Mouse (Mus musculus): ENCODE results near the gene Rsrc2. TPM values are rescaled to one million over a fixed set of nuclear protein-coding genes. Genes with fewer than 3 reads are reported as not detected.

The Rsrc2 gene
- total RNA-seq, 2 experiments from 2014 or later, result 45.9 to 47.3 TPM

GRCm38 (mm10) chr5:123700625-123701024 is 48.6 kb downstream of the Rsrc2 start:
- DNase-seq (ENCODE audit: low spot score), result peak; percentile 68
- intact Hi-C loops (cut with DNase I), result loop anchor here (1.0 kb wide), 1 partner anchor 74 kb away; no protein-coding TSS in a partner anchor

- intact Hi-C loops (cut with DNase I), result loop anchor here (2.0 kb wide), 1 partner anchor 14 kb away; the partner anchor contains the start of gene Clip1
- peak; percentile 20 for DNase-seq (ENCODE audit: low spot score)
Measured at GRCm38 (mm10) chr5:123699198-123699597, 50.0 kb downstream of the Rsrc2 start.

DNA sequence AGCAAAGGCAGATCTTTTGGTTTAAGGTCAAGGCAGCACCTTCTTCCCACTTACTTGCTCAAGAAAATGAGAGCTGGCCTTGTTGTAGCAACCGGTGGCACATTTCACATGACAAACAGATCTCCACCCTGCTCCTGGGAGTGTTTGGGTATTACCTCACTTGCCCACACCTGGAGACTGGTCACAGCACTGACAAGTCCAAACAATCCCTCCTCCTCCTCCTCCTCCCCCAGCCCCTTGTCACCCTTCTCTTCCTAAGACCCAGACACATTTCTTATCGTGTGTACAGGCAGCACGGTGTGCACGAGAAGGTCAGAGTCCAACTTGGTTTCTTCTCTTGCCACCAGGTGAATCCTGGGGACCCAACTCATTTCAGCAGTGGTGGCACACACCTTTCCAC is 52.3 kb downstream of the Rsrc2 start:
- intact Hi-C loops (cut with DNase I), result no loop called here

GRCm38 (mm10) chr5:123696244-123696643 is 53.0 kb downstream of the Rsrc2 start:
- intact Hi-C loops (cut with DNase I), result no loop called here
- no peak for DNase-seq (ENCODE audit: low spot score)

More for the DNA sequence above, 52.3 kb downstream of the Rsrc2 start:
- no peak for DNase-seq (ENCODE audit: low spot score)

DNA sequence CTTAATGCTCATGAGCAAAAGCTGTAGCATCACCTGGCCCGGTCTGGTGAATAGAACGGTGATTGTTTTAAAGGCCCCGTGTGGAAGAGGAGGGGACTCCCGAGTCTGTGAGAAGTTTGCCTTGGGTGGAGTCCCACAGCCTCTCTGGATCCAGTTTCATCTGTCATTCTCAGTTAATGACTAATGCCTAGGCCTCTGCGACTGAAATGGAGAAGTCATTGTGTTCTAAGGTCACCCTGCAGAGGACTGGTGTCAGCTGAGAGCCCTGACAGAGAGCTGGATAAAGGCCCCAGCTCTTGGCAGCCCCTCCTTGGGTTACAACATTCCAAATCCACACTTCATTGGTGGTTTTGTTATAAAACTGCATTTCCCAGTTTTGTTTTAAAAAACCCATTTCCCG is 54.7 kb downstream of the Rsrc2 start:
- peak; percentile 55 for DNase-seq (ENCODE audit: low spot score)
- intact Hi-C loops (cut with DNase I), result no loop called here

DNA sequence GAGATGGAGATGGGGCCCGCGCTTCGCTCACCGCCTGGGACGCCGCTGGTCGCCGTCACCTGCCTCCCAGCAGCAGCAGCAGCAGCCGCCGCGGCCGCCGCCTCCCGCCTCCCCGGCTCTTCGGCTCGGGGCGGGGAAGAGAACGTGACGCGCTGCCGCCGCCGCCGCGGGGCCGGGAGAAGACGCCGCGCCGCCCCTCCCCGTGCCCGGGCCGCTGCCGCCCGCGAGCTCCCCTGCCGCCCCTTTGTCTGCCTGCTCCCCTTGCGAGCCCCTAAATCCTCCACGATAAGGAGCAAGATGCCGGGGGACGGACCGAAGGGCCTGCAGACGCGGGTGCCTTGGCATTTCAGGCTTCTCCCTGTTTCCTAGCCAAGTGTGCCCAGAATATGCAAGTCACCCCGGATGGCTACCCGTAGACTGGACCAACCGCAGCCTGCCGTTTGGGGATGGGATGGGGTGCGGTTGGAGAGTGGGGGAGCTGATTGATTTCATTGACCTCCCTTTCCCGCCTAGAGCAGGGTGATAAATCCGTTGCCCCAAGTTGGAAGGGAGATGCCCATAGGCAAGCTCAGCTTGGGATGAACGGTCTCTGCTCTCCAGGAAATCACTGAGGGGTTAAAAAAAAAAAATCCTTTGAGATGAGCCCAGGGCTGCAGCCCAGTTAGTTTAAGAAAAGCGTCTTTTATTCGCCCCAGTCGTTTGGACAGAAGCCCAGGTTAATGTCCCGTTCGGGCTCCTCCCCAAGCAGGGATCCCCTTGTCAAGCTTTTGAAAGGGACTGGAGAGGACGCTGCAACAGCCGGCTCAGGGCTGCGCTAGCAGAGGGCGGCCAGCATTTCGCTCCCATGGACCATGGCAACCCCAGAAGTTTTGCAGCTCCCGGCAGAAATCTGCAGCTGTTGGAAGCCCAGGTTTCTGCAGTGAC is 64.7 kb downstream of the Rsrc2 start, which contains the start of gene Clip1:
Clip1 (minus strand) TSS at position 398 of the 924 bp plus-strand sequence.
- intact Hi-C loops (cut with DNase I), result loop anchor here (2.0 kb wide), 1 partner anchor 14 kb away; no protein-coding TSS in a partner anchor

DNA sequence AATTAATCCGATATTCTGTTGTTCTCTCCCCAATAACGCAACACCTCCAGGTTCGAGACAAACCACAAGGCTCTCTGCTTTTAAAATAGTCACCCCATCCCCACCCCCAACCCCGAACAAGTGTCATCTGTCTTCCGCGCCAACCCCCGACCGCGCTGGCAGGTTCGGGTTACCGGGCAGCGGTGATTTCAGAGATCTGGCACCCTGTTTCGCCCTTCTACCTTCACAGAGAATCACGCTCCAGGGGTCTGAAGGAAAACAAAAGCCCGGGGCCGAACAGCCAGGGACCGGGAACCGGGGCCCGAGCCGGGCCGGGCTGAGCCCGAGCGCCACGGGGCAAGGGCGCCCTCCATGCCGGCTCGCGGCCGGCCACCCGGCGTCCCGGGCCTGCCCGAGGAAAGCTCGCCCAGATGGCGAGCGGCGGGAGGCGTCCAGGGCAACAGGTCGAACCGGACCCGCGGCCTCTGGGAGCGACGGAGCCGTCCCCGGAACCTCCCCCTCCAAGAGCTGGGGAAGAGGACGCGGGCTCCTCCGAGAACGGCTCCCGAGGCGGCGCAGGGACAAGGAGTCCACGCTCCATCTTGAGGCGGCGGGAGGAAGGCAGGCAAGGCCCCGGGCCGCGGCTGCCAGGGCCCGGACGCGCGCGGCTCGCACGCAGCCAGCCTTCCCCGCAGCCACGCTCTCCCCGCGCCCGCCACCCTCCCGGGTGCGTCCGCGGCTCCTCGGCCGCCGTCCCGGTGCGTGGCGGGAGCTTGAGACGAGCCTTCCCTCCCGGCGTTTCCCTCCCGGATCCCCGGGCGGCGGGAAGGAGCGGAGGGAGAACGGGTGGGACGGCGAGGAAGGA is 65.6 kb downstream of the Rsrc2 start:
- DNase-seq (ENCODE audit: low spot score), result peak; percentile 33
- intact Hi-C loops (cut with DNase I), result loop anchor here (2.0 kb wide), 2 partner anchors 15 to 23 kb away; no protein-coding TSS in a partner anchor

More for the DNA sequence above, 64.7 kb downstream of the Rsrc2 start, which contains the start of gene Clip1:
- DNase-seq (ENCODE audit: low spot score), result peak; percentile 56

DNA sequence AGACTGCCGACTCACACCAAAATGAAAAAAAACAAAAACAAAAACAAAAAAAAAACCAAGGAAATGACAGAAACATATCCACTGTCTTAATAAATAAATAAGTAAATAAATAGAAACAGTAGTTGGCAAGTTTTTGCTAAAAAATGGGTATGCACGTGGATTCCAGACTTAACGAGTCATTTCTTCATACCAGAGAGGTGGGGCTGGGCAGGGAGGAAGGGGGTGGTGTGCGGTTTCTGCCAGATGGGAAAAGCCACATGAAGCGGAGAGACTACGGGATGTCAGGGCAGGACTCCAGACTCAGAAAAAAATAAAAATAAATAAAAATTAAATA is 66.2 kb downstream of the Rsrc2 start:
- intact Hi-C loops (cut with DNase I), result loop anchor here (2.0 kb wide), 1 partner anchor 22 kb away; no protein-coding TSS in a partner anchor
- peak; percentile 33 for DNase-seq (ENCODE audit: low spot score)

DNA sequence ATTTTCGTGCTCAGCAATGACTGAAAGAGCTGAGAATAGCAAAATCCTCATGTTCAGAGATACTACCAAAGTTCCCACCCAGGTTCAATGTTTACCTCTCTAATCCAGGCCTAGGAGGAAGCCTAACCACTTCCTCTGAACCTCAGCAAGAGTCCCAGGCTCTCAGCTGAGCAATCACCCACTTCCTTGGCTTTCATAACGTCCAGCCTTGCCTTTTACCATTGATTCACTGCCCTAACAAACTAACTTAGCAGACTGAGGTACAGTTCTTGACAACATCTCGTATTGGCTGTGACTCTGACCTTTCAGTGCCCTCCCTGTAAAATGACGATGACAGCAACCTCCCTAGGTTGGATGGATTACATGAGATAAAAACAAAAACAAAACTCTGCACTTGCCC is 66.8 kb downstream of the Rsrc2 start:
- no peak for DNase-seq (ENCODE audit: low spot score)
- intact Hi-C loops (cut with DNase I), result loop anchor here (2.0 kb wide), 1 partner anchor 22 kb away; no protein-coding TSS in a partner anchor

DNA sequence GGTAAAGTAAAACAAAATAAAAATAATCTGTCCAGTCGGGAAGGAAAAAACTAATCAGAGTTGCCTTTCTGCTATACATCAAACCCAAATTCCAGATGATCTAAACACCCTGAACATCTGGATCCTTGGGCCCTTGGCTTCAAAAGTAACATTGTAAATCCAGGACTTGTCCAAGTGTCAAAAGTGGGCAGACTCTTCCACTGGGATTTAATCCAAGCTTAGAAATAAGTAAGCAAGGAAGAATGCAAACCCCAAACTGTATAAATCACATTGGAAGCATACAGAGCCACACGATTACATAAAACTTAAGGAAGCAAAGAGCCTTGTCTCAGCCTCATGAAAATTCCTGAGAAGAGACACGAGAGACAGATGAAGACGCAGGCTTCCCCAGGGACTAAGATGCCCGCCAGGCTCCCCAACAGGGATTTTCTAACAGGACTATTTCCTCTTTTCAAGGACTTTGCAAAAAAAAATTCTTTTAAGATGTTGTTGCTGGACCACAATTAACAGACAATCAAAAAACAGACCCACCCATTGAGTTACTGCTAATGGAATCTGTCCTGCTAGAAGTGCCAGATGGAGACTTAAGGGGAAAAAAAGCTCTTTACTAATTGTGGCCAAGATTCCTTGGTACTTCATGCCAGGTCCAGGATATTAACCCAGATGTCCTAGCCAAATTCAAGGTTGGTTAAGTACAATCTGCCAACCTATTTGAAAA is 69.5 kb downstream of the Rsrc2 start:
- intact Hi-C loops (cut with DNase I), result no loop called here
- peak; percentile 24 for DNase-seq (ENCODE audit: low spot score)

DNA sequence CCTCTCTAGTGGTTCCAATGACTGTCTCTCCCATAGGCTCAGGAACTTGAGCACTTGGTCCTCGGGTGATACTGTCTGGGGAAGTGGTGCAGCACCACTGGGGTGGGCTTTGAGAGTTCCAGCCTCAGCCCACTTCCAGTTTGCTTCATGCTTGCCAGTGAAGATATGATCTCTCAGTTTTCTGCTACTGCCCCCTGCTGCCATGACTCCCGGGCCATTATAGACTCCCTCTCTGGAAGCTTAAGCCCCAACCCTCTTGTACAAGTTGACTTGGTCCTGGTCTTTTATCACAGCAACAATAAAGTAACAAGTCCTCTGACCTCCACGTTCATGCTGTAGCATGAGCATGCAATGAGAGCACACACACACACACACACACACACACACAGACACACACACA is 70.1 kb downstream of the Rsrc2 start:
- no peak for DNase-seq (ENCODE audit: low spot score)
- intact Hi-C loops (cut with DNase I), result no loop called here

Other genes starting within 250 kb of the Rsrc2 start
- not detected for gene B3gnt4, start 239.0 kb downstream of the Rsrc2 start, total RNA-seq (2021)
- 10 to 100 TPM; 64.4 to 71.1 TPM for gene Diablo, start 225.2 kb downstream of the Rsrc2 start, total RNA-seq (2021)
- gene Gm49027, start 223.9 kb downstream of the Rsrc2 start, total RNA-seq (2021), result not detected
- gene Vps33a, start 176.4 kb downstream of the Rsrc2 start, total RNA-seq (2021), result 10 to 100 TPM; 24.8 to 34.0 TPM
- 100 to 1,000 TPM; 135 to 152 TPM for gene Clip1, start 64.8 kb downstream of the Rsrc2 start, total RNA-seq (2021)
- 10 to 100 TPM; 23.2 to 25.1 TPM for gene Zcchc8, start 28.3 kb downstream of the Rsrc2 start, total RNA-seq (2021)
- under 1 TPM; 0.56 to 0.86 TPM for gene Kntc1, start 302 bp upstream of the Rsrc2 start, total RNA-seq (2021)
- gene Hcar2, start 116.1 kb upstream of the Rsrc2 start, total RNA-seq (2021), result under 1 TPM; 0.13 to 0.25 TPM
- gene Hcar1, start 130.6 kb upstream of the Rsrc2 start, total RNA-seq (2021), result under 1 TPM; 0.49 to 0.81 TPM
- gene Denr, start 157.8 kb upstream of the Rsrc2 start, total RNA-seq (2021), result 10 to 100 TPM; 48.0 to 48.9 TPM
- under 1 TPM in 1 of 2 experiments, not detected in 1; 0.50 TPM for gene Gm43518, start 178.0 kb upstream of the Rsrc2 start, total RNA-seq (2021)
- 1 to 10 TPM; 1.3 to 2.1 TPM for gene Ccdc62, start 181.3 kb upstream of the Rsrc2 start, total RNA-seq (2021)
- 10 to 100 TPM; 13.4 to 19.0 TPM for gene Hip1r, start 224.2 kb upstream of the Rsrc2 start, total RNA-seq (2021)

Data from heart, postnatal 25 days (tissue).